Mouse (Mus musculus): ENCODE results near the gene Wnt5a. TPM values are rescaled to one million over a fixed set of nuclear protein-coding genes. Genes with fewer than 3 reads are reported as not detected.

Gene Wnt5a
- total RNA-seq, 2 experiments from 2014 or later: 6.9 to 7.2 TPM

- DNase-seq: peak; percentile 40
Measured at GRCm38 (mm10) chr14:28509441-28510340, 5.1 kb downstream of the Wnt5a start.

DNA sequence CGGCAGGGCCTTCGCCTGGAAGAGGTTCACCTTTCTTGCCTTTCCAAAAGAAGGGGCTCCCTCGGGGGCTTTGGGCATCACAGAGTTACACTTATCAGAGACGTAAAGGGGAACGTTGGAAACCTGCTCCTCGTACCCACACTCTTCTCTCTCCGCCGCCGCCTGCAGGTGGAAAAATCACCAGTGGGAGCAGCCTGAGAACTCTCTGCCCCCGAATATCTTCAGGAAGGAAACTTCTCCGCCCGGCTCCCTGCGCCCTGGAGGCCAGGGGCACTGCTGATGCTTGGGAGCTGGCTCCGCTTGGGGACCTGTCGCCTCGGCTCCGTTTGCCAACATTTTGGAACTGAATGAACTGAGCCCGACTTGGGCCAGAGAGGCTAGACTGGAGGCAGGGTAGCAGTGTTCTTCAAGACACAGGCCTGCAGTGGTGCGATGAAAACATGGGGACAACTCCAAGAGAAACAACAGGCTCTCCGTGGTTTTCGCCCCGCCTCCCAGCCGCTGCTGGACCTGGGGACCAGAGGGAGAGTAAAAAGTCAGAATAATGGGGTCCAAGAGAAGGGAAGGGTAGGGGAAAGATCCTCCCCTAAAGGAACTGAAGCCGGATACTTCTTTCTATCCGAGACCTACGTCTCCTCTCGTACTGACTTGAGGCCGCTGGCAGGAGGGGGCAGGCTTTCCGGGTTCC, 5.9 kb downstream of the Wnt5a start:
- DNase-seq: no peak

- no peak for DNase-seq
Measured at GRCm38 (mm10) chr14:28511029-28511651, 6.6 kb downstream of the Wnt5a start.

- no peak for DNase-seq
Measured at GRCm38 (mm10) chr14:28512805-28513590, 8.4 kb downstream of the Wnt5a start.

DNA sequence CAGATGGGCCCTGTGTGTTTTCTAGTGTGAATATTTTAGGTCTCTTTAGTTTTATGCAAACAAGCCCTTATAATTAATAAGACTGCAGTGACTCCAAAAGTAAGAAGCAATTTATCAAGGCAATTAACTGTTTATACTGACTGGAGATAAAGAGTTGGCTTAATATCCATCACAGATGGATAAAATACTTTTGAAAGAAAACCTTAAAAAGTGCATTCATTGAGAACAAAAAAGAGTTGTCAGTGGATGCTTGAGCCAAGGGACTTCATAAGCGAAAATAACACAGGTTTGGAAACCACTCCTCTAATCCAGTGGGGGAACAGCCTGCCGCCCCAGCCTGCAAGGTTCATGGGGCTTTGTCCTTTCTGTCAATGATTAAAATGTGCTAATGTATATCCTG, 9.6 kb downstream of the Wnt5a start:
- no peak for DNase-seq

DNA sequence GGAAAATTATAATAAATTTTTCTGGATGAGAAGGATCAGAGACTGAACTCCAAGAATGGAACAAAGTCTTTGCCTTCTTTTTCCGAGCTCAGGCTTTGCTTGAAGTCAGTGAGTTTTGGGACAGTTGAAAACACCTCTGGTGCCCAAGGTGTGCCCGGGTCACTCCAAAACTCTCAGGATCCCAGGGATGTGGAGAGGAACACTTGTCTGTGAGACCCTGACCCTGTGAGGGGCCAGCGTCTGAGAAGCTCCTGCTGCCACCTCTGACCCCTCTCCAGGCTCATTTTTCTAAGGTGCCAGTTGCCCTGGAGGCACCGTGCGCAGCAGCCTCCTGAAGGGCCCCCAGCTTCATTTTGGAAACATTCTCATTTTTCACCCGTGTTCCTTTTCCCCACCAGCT, 10.8 kb downstream of the Wnt5a start:
- DNase-seq: no peak

- DNase-seq: no peak
Measured at GRCm38 (mm10) chr14:28517631-28518560, 13.3 kb downstream of the Wnt5a start.

GRCm38 (mm10) chr14:28521106-28521505, 16.6 kb downstream of the Wnt5a start:
- peak; percentile 57 for DNase-seq

DNA sequence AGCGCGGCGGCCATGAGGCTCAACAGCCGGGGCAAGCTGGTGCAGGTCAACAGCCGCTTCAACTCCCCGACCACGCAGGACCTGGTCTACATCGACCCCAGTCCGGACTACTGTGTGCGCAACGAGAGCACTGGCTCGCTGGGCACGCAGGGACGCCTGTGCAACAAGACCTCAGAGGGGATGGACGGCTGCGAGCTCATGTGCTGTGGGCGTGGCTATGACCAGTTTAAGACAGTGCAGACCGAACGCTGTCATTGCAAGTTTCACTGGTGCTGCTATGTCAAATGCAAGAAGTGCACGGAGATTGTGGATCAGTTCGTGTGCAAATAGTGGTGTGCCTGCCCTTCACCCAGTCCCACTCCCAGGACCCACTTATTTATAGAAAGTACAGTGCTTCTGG, 18.1 kb downstream of the Wnt5a start:
- DNase-seq: no peak

- no peak for DNase-seq
Measured at GRCm38 (mm10) chr14:28525566-28525965, 21.0 kb downstream of the Wnt5a start.

- no peak for DNase-seq
Measured at GRCm38 (mm10) chr14:28528151-28528685, 23.7 kb downstream of the Wnt5a start.

DNA sequence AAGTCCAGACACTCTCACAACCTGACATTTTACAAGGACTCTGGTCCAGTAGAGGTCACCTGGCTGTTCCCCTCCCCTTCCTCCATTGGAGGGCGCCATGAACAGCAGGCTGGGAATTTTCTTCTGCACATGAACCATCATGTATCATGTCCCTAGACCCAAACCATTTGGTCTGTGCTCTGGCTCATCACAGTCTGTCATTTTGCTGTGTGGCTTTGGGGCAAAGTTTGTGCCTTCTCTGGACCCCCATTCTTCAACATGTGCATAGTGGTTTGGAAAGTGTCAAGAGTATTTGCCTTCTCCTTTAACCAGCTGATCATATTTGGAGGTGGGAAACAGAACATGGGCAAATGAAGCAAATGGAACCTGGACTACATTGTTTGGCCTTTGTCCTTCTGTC, 27.0 kb downstream of the Wnt5a start:
- no peak for DNase-seq

- peak; percentile 74 for DNase-seq
Measured at GRCm38 (mm10) chr14:28532943-28533342, 28.4 kb downstream of the Wnt5a start.

DNA sequence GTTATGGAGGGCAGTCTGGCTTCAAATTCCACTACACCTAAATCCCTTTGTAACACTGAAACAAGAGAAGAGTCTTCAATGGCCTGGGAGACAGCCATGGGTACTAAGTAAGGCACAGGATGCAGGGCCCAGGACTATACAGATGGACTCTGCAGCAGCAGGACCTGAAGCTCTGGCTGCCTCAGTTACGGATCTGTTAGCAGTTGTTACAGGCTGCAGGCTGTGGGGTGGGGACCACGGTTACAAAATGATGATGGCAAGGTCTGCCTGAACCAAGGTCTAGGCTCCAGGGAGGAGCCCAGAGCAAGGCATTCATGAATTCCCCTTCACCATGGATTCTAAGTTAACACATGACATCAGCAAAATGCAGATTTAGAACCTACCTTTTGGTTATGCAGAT, 29.3 kb downstream of the Wnt5a start:
- DNase-seq: no peak

DNA sequence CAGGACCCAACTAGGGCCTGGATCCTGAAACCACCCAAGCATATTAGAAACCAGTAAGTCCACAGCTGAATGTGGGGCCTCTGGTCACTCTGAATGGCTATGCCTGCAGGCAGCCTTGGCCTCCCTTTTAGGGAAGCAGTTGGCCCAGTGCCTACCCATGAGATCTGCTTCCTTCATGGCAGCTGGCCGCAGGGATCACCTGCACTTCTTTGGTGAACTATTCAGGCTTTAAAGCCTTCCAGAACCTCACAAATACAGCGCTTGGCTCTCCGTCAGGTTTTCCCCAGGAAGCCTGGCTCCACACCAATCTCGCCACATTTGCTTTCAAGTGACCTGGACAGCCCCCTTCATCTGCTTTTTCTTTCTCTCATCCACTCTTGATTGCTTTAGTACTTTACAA, 31.3 kb downstream of the Wnt5a start:
- DNase-seq: no peak

GRCm38 (mm10) chr14:28539577-28539976, 35.0 kb downstream of the Wnt5a start:
- DNase-seq: no peak

- no peak for DNase-seq
Measured at GRCm38 (mm10) chr14:28542117-28542741, 37.7 kb downstream of the Wnt5a start.

- DNase-seq: no peak
Measured at GRCm38 (mm10) chr14:28561861-28562260, 57.3 kb downstream of the Wnt5a start.
